Mouse (Mus musculus) ES-E14 (cell line): ENCODE results near the gene Cbx3. TPM values are rescaled to one million over a fixed set of nuclear protein-coding genes. Genes with fewer than 3 reads are reported as not detected.

Experiments
- DNase-seq: peaks from one replicate; pipeline ENCODE4 v3.0.0-alpha.2; 2013; ENCODE audit warnings: low read depth, low spot score
- H3K27ac ChIP-seq: 2 replicates; pipeline ENCODE4 v1.5.1; 2012; ENCODE audit warnings: low read depth, mild to moderate bottlenecking, low read length, moderate library complexity, mixed read lengths; ENCODE audit not compliant: poor library complexity, insufficient read depth, severe bottlenecking
- H3K36me3 ChIP-seq: 2 replicates; pipeline ENCODE4 v1.6.1; 2012; ENCODE audit warnings: mild to moderate bottlenecking, low read length, moderate library complexity, mixed read lengths; ENCODE audit not compliant: control insufficient read depth, poor library complexity, insufficient read depth, severe bottlenecking
- H3K4me1 ChIP-seq, 2 experiments: fragments of 150-350 bp in 1 of 2; sonication (generic) in 1 of 2; 2 replicates each; pipeline ENCODE4 v1.6.1; 2012; ENCODE audit warnings: low read length in 2 of 2, mild to moderate bottlenecking in 1 of 2, mixed read lengths in 1 of 2; ENCODE audit not compliant: control insufficient read depth in 2 of 2, insufficient read depth in 2 of 2, poor library complexity in 1 of 2
- H3K4me3 ChIP-seq, 2 experiments: fragments of 150-350 bp in 1 of 2; sonication (generic) in 1 of 2; 2 replicates each; pipeline ENCODE4 v1.5.1; 2012; ENCODE audit warnings: low read length in 2 of 2, low read depth in 1 of 2, mild to moderate bottlenecking in 1 of 2, mixed read lengths in 1 of 2; ENCODE audit not compliant: insufficient read depth in 1 of 2, poor library complexity in 1 of 2, severe bottlenecking in 1 of 2
- H3K9ac ChIP-seq: 2 replicates; pipeline ENCODE4 v1.6.1; 2012; ENCODE audit warnings: low read depth, mild to moderate bottlenecking, low read length, mixed read lengths; ENCODE audit not compliant: poor library complexity, insufficient read depth, severe bottlenecking
- H3K9me3 ChIP-seq: fragments of 150-350 bp; sonication (generic); 2 replicates; pipeline ENCODE4 v1.6.1; 2012; ENCODE audit warnings: low read depth, mild to moderate bottlenecking, low read length; ENCODE audit not compliant: control insufficient read depth, insufficient read depth
- CHD2 ChIP-seq: IDR thresholded peaks from 2 replicates; pipeline ENCODE4 v1.6.1; 2014; ENCODE audit warnings: mild to moderate bottlenecking, low read depth, low read length, inconsistent platforms
- HCFC1 ChIP-seq: IDR thresholded peaks from 2 replicates; pipeline ENCODE4 v1.6.1; 2012; ENCODE audit warnings: low read length, inconsistent platforms, borderline replicate concordance; ENCODE audit not compliant: insufficient read depth
- MAFK ChIP-seq: IDR thresholded peaks from 2 replicates; pipeline ENCODE4 v1.6.1; 2014; ENCODE audit warnings: mild to moderate bottlenecking, low read depth, low read length, inconsistent platforms; ENCODE audit not compliant: insufficient read depth
- ZC3H11A ChIP-seq: IDR thresholded peaks from 2 replicates; pipeline ENCODE4 v1.6.1; 2012; ENCODE audit warnings: low read depth, mild to moderate bottlenecking, inconsistent platforms, low read length, borderline replicate concordance
- ZNF384 ChIP-seq: IDR thresholded peaks from 2 replicates; pipeline ENCODE4 v1.6.1; 2012; ENCODE audit warnings: low read depth, low read length, inconsistent platforms
- in situ Hi-C, 2 experiments: fragments of 600-800 bp; cut with MboI; formaldehyde crosslinking; loops; one replicate each; pipeline ENCODE4 v1.15.1; 2025; ENCODE audit warnings: low sequenced_read_pairs in 2 of 2, inconsistent platforms in 1 of 2; ENCODE audit not compliant: unreplicated experiment in 2 of 2
- total RNA-seq: library from RNA; depleted of rRNA; stranded (reverse); fragments of 300-350 nt; gene quantifications from 2 replicates; pipeline ENCODE4 v1.2.3, GENCODE M21; 2012

Gene Cbx3
- total RNA-seq, 1 experiment: 177 TPM

DNA sequence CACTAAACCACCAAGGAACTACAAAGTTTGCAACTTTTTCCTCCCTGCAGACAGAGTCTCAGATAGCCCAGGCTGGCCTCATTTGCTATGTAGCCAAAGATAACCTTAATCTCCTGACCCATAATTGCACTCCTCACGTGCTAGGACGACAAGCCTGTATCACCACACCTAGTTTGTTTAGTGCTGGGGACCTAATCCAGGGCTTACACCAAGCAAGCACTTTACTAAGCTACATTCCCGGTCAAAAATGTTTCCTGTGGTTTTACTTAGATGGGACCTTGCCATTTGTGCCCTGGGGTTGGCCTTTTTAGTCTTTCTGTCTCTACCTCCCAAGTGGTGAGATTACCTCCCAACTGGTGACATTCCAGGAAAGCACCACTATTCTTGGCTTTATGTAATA is 15.2 kb upstream of the Cbx3 start:
- Histone ChIP-seq H3K9me3 (no peaks in the 10 kb centered on the region), H3K9ac (no peak overlapping the region), H3K4me3 (no peak overlapping the region), H3K4me1 (no peaks in the 10 kb centered on the region), H3K27ac (no peak overlapping the region), H3K36me3 (no peaks in the 10 kb centered on the region; the same call in 1 of the 2 replicates)
- DNase-seq: no peak
- in situ Hi-C loops: no loop called here
- TF ChIP-seq ZC3H11A: no peak
- no peak for TF ChIP-seq MAFK
- no peak for TF ChIP-seq HCFC1
- TF ChIP-seq ZNF384: no peak

DNA sequence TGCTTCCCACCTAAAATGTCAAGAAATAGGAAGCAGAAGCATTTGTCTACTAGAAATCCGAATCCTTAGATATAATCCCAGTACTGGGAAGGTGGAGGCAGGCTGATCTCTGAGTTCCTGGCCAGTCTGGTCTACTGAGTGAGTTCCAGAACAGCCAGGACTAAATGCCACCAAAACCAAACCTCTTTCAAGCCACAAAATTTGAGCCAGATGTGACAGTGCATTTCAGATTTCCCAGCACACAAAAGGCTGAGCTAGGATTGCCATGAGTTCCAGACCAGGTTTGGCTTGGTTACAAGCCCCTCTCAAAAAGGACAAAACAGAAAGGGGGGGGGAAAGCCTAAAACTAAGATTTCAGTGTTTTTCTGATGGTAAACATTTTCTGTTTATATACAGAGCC is 14.0 kb upstream of the Cbx3 start:
- H3K9ac ChIP-seq: no peak overlapping the region
- peaks cover 3% of the 10 kb centered on the region; the same call in 1 of the 2 replicates for H3K36me3 ChIP-seq
- no peak overlapping the region for H3K4me3 ChIP-seq
- in situ Hi-C loops: no loop called here
- no peaks in the 10 kb centered on the region for H3K9me3 ChIP-seq
- no peaks in the 10 kb centered on the region for H3K4me1 ChIP-seq
- TF ChIP-seq ZC3H11A (no peak), ZNF384 (no peak), HCFC1 (no peak), MAFK (no peak), CHD2 (no peak)
- DNase-seq: no peak
- H3K27ac ChIP-seq: no peak overlapping the region

DNA sequence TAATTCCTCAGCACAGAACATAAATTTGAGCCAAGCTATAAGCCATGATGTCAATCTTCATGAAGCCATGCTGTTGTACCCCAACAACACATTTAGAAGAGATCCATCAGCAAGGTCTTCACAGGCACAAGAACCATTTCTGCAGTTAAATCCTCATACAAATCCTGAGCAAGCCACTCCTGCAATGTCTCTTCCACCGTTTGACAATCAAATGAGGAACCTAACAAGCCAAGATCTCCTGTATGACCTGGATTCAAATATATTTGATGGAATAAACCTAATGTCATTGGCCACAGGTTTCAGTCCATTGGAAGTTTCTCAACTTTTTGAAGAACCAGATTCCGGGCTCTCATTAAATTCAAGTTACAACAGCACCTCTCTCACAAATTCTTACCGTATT is 12.9 kb upstream of the Cbx3 start:
- Histone ChIP-seq H3K4me3 (no peak overlapping the region), H3K9ac (no peak overlapping the region), H3K4me1 (no peaks in the 10 kb centered on the region), H3K36me3 (peaks cover 11% of the 10 kb centered on the region; the same call in 1 of the 2 replicates), H3K9me3 (no peaks in the 10 kb centered on the region), H3K27ac (no peak overlapping the region)
- in situ Hi-C loops: no loop called here
- no peak for TF ChIP-seq HCFC1
- TF ChIP-seq ZNF384: no peak
- TF ChIP-seq ZC3H11A: no peak
- TF ChIP-seq CHD2: no peak
- no peak for TF ChIP-seq MAFK
- DNase-seq: no peak

DNA sequence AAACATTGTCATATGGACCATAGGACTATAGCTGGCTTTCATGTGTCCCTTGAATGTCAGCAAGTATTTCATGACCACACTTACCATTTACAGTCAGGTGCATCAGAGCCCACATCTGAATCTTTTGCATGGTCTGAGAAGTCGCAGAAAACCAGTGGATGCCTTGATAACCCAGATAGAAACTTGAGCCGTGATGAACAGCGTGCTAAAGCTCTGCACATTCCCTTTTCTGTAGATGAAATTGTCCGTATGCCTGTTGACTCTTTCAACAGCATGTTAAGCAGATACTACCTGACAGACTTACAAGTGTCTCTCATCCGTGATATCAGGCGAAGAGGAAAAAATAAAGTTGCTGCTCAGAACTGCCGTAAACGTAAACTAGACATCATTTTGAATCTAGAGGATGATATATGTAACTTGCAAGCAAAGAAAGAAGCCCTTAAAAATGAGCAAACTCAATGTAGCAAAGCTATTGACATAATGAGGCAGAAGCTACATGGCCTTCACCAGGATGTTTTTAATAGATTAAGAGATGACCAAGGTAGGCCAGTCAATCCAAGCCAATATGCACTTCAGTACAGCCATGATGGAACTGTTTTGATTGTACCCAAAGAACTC is 12.3 kb upstream of the Cbx3 start:
- DNase-seq: no peak
- Histone ChIP-seq H3K4me3 (no peak overlapping the region), H3K9ac (no peak overlapping the region), H3K27ac (no peak overlapping the region), H3K9me3 (no peaks in the 10 kb centered on the region), H3K36me3 (peaks cover 12% of the 10 kb centered on the region; the same call in 1 of the 2 replicates), H3K4me1 (no peaks in the 10 kb centered on the region)
- no peak for TF ChIP-seq MAFK
- TF ChIP-seq HCFC1: no peak
- TF ChIP-seq CHD2: no peak
- no peak for TF ChIP-seq ZC3H11A
- no peak for TF ChIP-seq ZNF384
- in situ Hi-C loops: no loop called here
